Mouse (Mus musculus) embryonic facial prominence, embryonic 12.5 days (tissue): Measurements from ENCODE around the gene Ascl3. TPM values are rescaled to one million over a fixed set of nuclear protein-coding genes. Genes with fewer than 3 reads are reported as not detected.

Source experiments
- ATAC-seq: fragments of 200-750 bp; cut with Nextera tagmentation; 2 replicates; pipeline ENCODE4 v1.8.0; 2017; ENCODE audit not compliant: insufficient number of reproducible peaks, insufficient read depth, low FRiP score, low TSS enrichment
- H3K27ac ChIP-seq: fragments of 300-500 bp; sonication (generic); 2 replicates; pipeline ENCODE4 v1.5.1; 2016; ENCODE audit warnings: mild to moderate bottlenecking
- H3K27me3 ChIP-seq: fragments of 300-500 bp; sonication (generic); 2 replicates; pipeline ENCODE4 v1.6.1; 2016; ENCODE audit warnings: mild to moderate bottlenecking, moderate library complexity
- H3K36me3 ChIP-seq: fragments of 300-500 bp; sonication (generic); 2 replicates; pipeline ENCODE4 v1.6.1; 2016; ENCODE audit warnings: mild to moderate bottlenecking
- H3K4me1 ChIP-seq: fragments of 300-500 bp; sonication (generic); 2 replicates; pipeline ENCODE4 v1.6.1; 2016
- H3K4me2 ChIP-seq: fragments of 300-500 bp; sonication (generic); replicated peaks from 2 replicates; pipeline ENCODE4 v1.6.1; 2016; ENCODE audit warnings: mild to moderate bottlenecking, moderate library complexity
- H3K4me3 ChIP-seq: fragments of 300-500 bp; sonication (generic); 2 replicates; pipeline ENCODE4 v1.5.1; 2016; ENCODE audit warnings: mild to moderate bottlenecking
- H3K9ac ChIP-seq: fragments of 300-500 bp; sonication (generic); 2 replicates; pipeline ENCODE4 v1.6.1; 2016; ENCODE audit warnings: mild to moderate bottlenecking, moderate library complexity
- H3K9me3 ChIP-seq: fragments of 300-500 bp; sonication (generic); 2 replicates; pipeline ENCODE4 v1.6.1; 2016; ENCODE audit warnings: mild to moderate bottlenecking, moderate library complexity
- WGBS: fragments of 180-500 bp; shearing (Covaris S2); methylation state at CpG from one replicate; pipeline ENCODE4 v1.1.7; 2016; 5-methylcytosine and 5-hydroxymethylcytosine counted together
- polyA plus RNA-seq: library from polyadenylated mRNA; unstranded; fragments of >200 nt; fragmentation: Nextera tagmentation; extraction: Ambion mirVana; gene quantifications from 2 replicates; pipeline ENCODE4 v1.2.1, GENCODE M21; 2016

Ascl3 gene
- polyA plus RNA-seq, 1 experiment from 2014 or later = not detected

GRCm38 (mm10) chr7:109741703-109742102 lies 10.2 kb upstream of the Ascl3 start:
- Histone ChIP-seq H3K9ac (no peak overlapping the region), H3K4me2 (no peak overlapping the region), H3K27me3 (no peaks in the 10 kb centered on the region), H3K4me1 (no peaks in the 10 kb centered on the region), H3K36me3 (peaks cover 21% of the 10 kb centered on the region), H3K9me3 (no peaks in the 10 kb centered on the region), H3K4me3 (no peak overlapping the region), H3K27ac (no peak overlapping the region)
- WGBS = 85% methylated on average over 4 of the region's 4 CpGs
- ATAC-seq = no peak

GRCm38 (mm10) chr7:109741060-109741459 lies 9.5 kb upstream of the Ascl3 start:
- no peaks in the 10 kb centered on the region for H3K4me1 ChIP-seq
- H3K27ac ChIP-seq = no peak overlapping the region
- H3K4me2 ChIP-seq = no peak overlapping the region
- no peak overlapping the region for H3K9ac ChIP-seq
- H3K9me3 ChIP-seq = no peaks in the 10 kb centered on the region
- 91% methylated on average over 1 of the region's 1 CpGs for WGBS
- no peak for ATAC-seq
- H3K36me3 ChIP-seq = peaks cover 24% of the 10 kb centered on the region
- no peak overlapping the region for H3K4me3 ChIP-seq
- no peaks in the 10 kb centered on the region for H3K27me3 ChIP-seq

GRCm38 (mm10) chr7:109739822-109740370 lies 8.4 kb upstream of the Ascl3 start:
- 74% methylated on average over 5 of the region's 5 CpGs for WGBS
- Histone ChIP-seq H3K36me3 (peaks cover 25% of the 10 kb centered on the region), H3K9me3 (no peaks in the 10 kb centered on the region), H3K9ac (no peak overlapping the region), H3K4me3 (no peak overlapping the region), H3K4me2 (no peak overlapping the region), H3K4me1 (no peaks in the 10 kb centered on the region), H3K27me3 (no peaks in the 10 kb centered on the region), H3K27ac (no peak overlapping the region)
- no peak for ATAC-seq

GRCm38 (mm10) chr7:109734806-109735205 lies 3.3 kb upstream of the Ascl3 start:
- no peak overlapping the region for H3K9ac ChIP-seq
- WGBS = 86% methylated on average over 4 of the region's 4 CpGs
- peaks cover 7% of the 10 kb centered on the region for H3K36me3 ChIP-seq
- H3K27ac ChIP-seq = no peak overlapping the region
- no peak for ATAC-seq
- peaks cover 12% of the 10 kb centered on the region for H3K4me1 ChIP-seq
- H3K4me3 ChIP-seq = no peak overlapping the region
- H3K4me2 ChIP-seq = no peak overlapping the region
- no peaks in the 10 kb centered on the region for H3K9me3 ChIP-seq
- H3K27me3 ChIP-seq = no peaks in the 10 kb centered on the region

GRCm38 (mm10) chr7:109723697-109724096 lies 7.8 kb downstream of the Ascl3 start, which contains the start of gene BC051019:
BC051019 (minus strand) TSS chr7:109723850.
- H3K4me1 ChIP-seq = no peaks in the 10 kb centered on the region
- no peak within 1 kb of the TSS for H3K4me3 ChIP-seq
- H3K36me3 ChIP-seq = no peaks in the 10 kb centered on the region
- H3K27me3 ChIP-seq = no peaks in the 10 kb centered on the region
- H3K4me2 ChIP-seq = no peak within 1 kb of the TSS
- H3K9me3 ChIP-seq = 0 out of 2 replicates have a peak, but pooled peaks cover 3% of the 10 kb centered on the region
- H3K9ac ChIP-seq = no peak within 1 kb of the TSS
- H3K27ac ChIP-seq = no peak within 1 kb of the TSS
- no peak for ATAC-seq
- 91% methylated on average over 5 of the region's 5 CpGs for WGBS

GRCm38 (mm10) chr7:109723114-109723513 lies 8.4 kb downstream of the Ascl3 start:
- Histone ChIP-seq H3K9ac (no peak overlapping the region), H3K27ac (no peak overlapping the region), H3K4me1 (no peaks in the 10 kb centered on the region), H3K4me3 (no peak overlapping the region), H3K27me3 (no peaks in the 10 kb centered on the region), H3K4me2 (no peak overlapping the region), H3K9me3 (0 out of 2 replicates have a peak, but pooled peaks cover 3% of the 10 kb centered on the region), H3K36me3 (no peaks in the 10 kb centered on the region)
- WGBS = 95% methylated on average over 8 of the region's 8 CpGs
- no peak for ATAC-seq

GRCm38 (mm10) chr7:109722618-109723017 lies 8.9 kb downstream of the Ascl3 start:
- Histone ChIP-seq H3K36me3 (no peaks in the 10 kb centered on the region), H3K9me3 (0 out of 2 replicates have a peak, but pooled peaks cover 3% of the 10 kb centered on the region), H3K4me1 (no peaks in the 10 kb centered on the region), H3K9ac (no peak overlapping the region), H3K4me2 (no peak overlapping the region), H3K4me3 (no peak overlapping the region), H3K27me3 (no peaks in the 10 kb centered on the region), H3K27ac (no peak overlapping the region)
- ATAC-seq = no peak
- WGBS = 97% methylated on average over 2 of the region's 2 CpGs

- Histone ChIP-seq H3K27ac (no peak overlapping the region), H3K4me2 (no peak overlapping the region), H3K9ac (no peak overlapping the region), H3K9me3 (0 out of 2 replicates have a peak, but pooled peaks cover 3% of the 10 kb centered on the region), H3K4me3 (no peak overlapping the region), H3K4me1 (no peaks in the 10 kb centered on the region), H3K36me3 (no peaks in the 10 kb centered on the region), H3K27me3 (no peaks in the 10 kb centered on the region)
- ATAC-seq = no peak
- 59% methylated on average over 9 of the region's 9 CpGs for WGBS
Observed at GRCm38 (mm10) chr7:109719286-109719685, 12.2 kb downstream of the Ascl3 start.

- Histone ChIP-seq H3K27ac (no peak overlapping the region), H3K27me3 (no peaks in the 10 kb centered on the region), H3K36me3 (peaks cover 23% of the 10 kb centered on the region), H3K4me1 (peaks cover 5% of the 10 kb centered on the region; the same call in 1 of the 2 replicates), H3K9me3 (no peaks in the 10 kb centered on the region), H3K4me2 (no peak overlapping the region), H3K4me3 (no peak overlapping the region), H3K9ac (no peak overlapping the region)
- WGBS = 90% methylated on average over 2 of the region's 2 CpGs
- no peak for ATAC-seq
Observed at GRCm38 (mm10) chr7:109713434-109713982, 18.0 kb downstream of the Ascl3 start.

- Histone ChIP-seq H3K4me2 (no peak overlapping the region), H3K9ac (no peak overlapping the region), H3K4me3 (no peak overlapping the region), H3K36me3 (peaks cover 23% of the 10 kb centered on the region), H3K27me3 (no peaks in the 10 kb centered on the region), H3K27ac (no peak overlapping the region), H3K4me1 (peaks cover 6% of the 10 kb centered on the region; the same call in 1 of the 2 replicates), H3K9me3 (no peaks in the 10 kb centered on the region)
- 84% methylated on average over 7 of the region's 7 CpGs for WGBS
- ATAC-seq = no peak
Observed at GRCm38 (mm10) chr7:109712198-109712597, 19.3 kb downstream of the Ascl3 start.

- no peak for ATAC-seq
- H3K27me3 ChIP-seq = no peaks in the 10 kb centered on the region
- 70% methylated on average over 1 of the region's 1 CpGs for WGBS
- no peak overlapping the region for H3K4me2 ChIP-seq
- H3K4me3 ChIP-seq = no peak overlapping the region
- H3K4me1 ChIP-seq = peaks cover 6% of the 10 kb centered on the region; the same call in 1 of the 2 replicates
- no peak overlapping the region for H3K27ac ChIP-seq
- peaks cover 23% of the 10 kb centered on the region for H3K36me3 ChIP-seq
- H3K9ac ChIP-seq = no peak overlapping the region
- no peaks in the 10 kb centered on the region for H3K9me3 ChIP-seq
Observed at GRCm38 (mm10) chr7:109710069-109710468, 21.5 kb downstream of the Ascl3 start.

GRCm38 (mm10) chr7:109708961-109709382 lies 22.6 kb downstream of the Ascl3 start:
- no peaks in the 10 kb centered on the region for H3K9me3 ChIP-seq
- no peaks in the 10 kb centered on the region for H3K27me3 ChIP-seq
- no peak overlapping the region for H3K9ac ChIP-seq
- WGBS = 46% methylated on average over 3 of the region's 3 CpGs
- peak overlapping the region; percentile 60 for H3K27ac ChIP-seq
- no peak overlapping the region for H3K4me3 ChIP-seq
- no peak for ATAC-seq
- peaks cover 23% of the 10 kb centered on the region for H3K36me3 ChIP-seq
- no peak overlapping the region for H3K4me2 ChIP-seq
- peaks cover 6% of the 10 kb centered on the region; the same call in 1 of the 2 replicates for H3K4me1 ChIP-seq
